Mouse (Mus musculus): ENCODE data around the gene Tfam. TPM values are rescaled to one million over a fixed set of nuclear protein-coding genes. Genes with fewer than 3 reads are reported as not detected.

Gene Tfam
- polyA plus RNA-seq, 1 experiment from 2014 or later = 85.2 TPM

DNA sequence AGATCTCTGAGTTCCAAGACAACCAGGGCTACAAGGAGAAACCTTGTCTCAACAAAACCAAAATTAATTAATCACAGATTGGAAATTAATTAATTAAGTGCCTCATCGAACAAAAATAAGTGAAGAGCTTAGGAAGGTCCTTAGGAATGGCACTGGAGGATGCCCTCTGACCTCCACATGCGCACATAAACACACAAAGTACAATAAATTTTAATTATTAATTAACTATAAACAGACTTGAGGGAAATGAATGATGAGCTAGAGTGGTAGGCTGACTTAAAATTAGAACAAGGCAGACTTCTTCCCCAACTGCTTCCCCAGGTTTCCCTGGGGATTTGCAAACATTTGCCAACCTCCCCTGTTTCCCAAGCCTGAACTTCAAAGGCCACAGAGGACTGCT lies 57.0 kb downstream of the Tfam start:
- Histone ChIP-seq H3K27me3 (ENCODE audit: low read depth, poor library complexity, severe bottlenecking) (no peaks in the 10 kb centered on the region), H3K4me3 (no peak overlapping the region), H3K4me1 (no peaks in the 10 kb centered on the region), H3K27ac (replicated peaks) (no peak overlapping the region), H3K9me3 (replicated peaks) (no peaks in the 10 kb centered on the region; the same call in 1 of the 2 replicates), H3K36me3 (no peaks in the 10 kb centered on the region)
- 82% methylated on average over 2 of the region's 2 CpGs for WGBS
- no peak for DNase-seq (ENCODE audit: low spot score)

- 64% methylated on average over 2 of the region's 2 CpGs for WGBS
- H3K27ac ChIP-seq (replicated peaks) = no peak overlapping the region
- H3K4me3 ChIP-seq = no peak overlapping the region
- DNase-seq (ENCODE audit: low spot score) = no peak
- H3K27me3 ChIP-seq (ENCODE audit: low read depth, poor library complexity, severe bottlenecking) = no peaks in the 10 kb centered on the region
- no peaks in the 10 kb centered on the region for H3K36me3 ChIP-seq
- H3K9me3 ChIP-seq (replicated peaks) = no peaks in the 10 kb centered on the region; the same call in 1 of the 2 replicates
- H3K4me1 ChIP-seq = no peaks in the 10 kb centered on the region
Observed at GRCm38 (mm10) chr10:71180057-71180456, 58.0 kb downstream of the Tfam start.

DNA sequence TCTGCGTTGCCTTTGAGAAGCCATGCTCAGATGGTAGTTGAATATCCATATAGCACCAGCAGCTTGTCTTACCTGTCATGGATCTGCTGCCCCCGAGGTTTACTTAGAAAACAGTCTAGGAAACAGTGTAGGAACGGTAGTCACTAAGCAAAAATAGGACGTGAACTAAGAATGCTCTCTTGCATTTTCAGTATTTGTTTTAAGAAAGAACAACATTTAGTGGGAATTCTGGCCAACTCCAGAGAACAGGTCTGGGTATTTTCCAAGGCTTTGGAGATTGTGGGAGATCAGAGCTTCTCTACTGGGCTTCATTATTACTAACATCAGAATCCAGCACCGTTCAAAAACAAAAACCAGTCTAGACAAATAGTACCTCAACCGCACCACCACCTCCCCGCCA lies 60.9 kb downstream of the Tfam start:
- DNase-seq (ENCODE audit: low spot score) = no peak
- H3K27me3 ChIP-seq (ENCODE audit: low read depth, poor library complexity, severe bottlenecking) = no peaks in the 10 kb centered on the region
- 90% methylated on average over 7 of the region's 7 CpGs for WGBS
- no peak overlapping the region for H3K4me3 ChIP-seq
- no peak overlapping the region for H3K27ac ChIP-seq (replicated peaks)
- no peaks in the 10 kb centered on the region; the same call in 1 of the 2 replicates for H3K9me3 ChIP-seq (replicated peaks)
- H3K4me1 ChIP-seq = no peaks in the 10 kb centered on the region
- H3K36me3 ChIP-seq = no peaks in the 10 kb centered on the region

DNA sequence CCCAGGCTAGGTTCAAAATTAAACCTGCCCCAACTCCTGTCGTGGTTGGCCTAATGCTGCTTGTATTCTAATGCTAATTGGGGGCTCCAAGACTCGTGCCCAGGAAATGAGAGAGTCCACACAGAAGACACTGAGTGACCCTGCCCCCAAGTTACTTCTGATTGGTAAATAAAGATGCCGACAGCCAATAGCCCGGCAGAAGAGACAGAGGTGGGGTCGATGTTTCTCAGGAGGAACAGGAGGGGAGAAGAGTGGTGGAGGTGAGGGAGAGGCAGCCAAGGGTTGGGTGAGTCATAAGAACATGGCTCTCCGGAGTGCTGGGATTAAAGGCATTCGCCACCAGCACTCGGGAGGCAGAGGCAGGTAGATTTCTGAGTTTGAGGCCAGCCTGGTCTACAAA lies 61.7 kb downstream of the Tfam start:
- H3K4me1 ChIP-seq = no peaks in the 10 kb centered on the region
- H3K36me3 ChIP-seq = no peaks in the 10 kb centered on the region
- H3K4me3 ChIP-seq = no peak overlapping the region
- H3K9me3 ChIP-seq (replicated peaks) = no peaks in the 10 kb centered on the region; the same call in 1 of the 2 replicates
- no peaks in the 10 kb centered on the region for H3K27me3 ChIP-seq (ENCODE audit: low read depth, poor library complexity, severe bottlenecking)
- DNase-seq (ENCODE audit: low spot score) = no peak
- H3K27ac ChIP-seq (replicated peaks) = no peak overlapping the region
- 77% methylated on average over 8 of the region's 8 CpGs for WGBS

Other genes starting within 250 kb of the Tfam start
- gene Bicc1, start 78.6 kb downstream of the Tfam start, polyA plus RNA-seq (2016; fragmentation: Nextera tagmentation; extraction: Ambion mirVana) = 4.1 and 5.9 TPM in 2 replicates
- 100 and 117 TPM in 2 replicates for gene Ube2d1, start 47.0 kb upstream of the Tfam start, polyA plus RNA-seq (2016; fragmentation: Nextera tagmentation; extraction: Ambion mirVana)
- 153 and 154 TPM in 2 replicates for gene Cisd1, start 106.7 kb upstream of the Tfam start, polyA plus RNA-seq (2016; fragmentation: Nextera tagmentation; extraction: Ambion mirVana)
- gene Ipmk, start 109.5 kb upstream of the Tfam start, polyA plus RNA-seq (2016; fragmentation: Nextera tagmentation; extraction: Ambion mirVana) = 19.1 and 20.2 TPM in 2 replicates